Mouse (Mus musculus) MN1 (cell line): ENCODE measurements around the gene Lhfpl2.

ENCODE experiments used
- DNase-seq: peaks from one replicate; pipeline ENCODE4 v3.0.0-alpha.2; 2016; ENCODE audit warnings: low spot score

Lhfpl2 gene

DNA sequence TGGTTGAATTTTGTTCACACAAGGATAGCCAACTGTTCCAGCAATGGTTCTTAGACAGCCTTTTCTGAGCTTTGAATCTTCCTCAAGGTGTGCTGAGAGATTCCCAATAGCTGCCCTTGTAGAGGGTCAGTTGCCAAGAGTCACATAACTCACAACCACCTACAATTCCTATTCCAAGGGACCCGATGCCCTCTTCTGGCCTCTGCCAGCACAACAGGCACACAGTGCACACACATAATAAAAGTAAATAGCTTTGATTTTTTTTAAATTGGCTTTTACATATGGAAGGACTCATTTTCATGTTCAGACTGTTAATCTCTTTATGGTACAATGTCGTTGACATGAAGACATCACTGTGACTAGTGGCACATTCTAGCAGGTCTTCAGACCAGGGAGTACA, 155.1 kb downstream of the Lhfpl2 start:
- no peak for DNase-seq

DNA sequence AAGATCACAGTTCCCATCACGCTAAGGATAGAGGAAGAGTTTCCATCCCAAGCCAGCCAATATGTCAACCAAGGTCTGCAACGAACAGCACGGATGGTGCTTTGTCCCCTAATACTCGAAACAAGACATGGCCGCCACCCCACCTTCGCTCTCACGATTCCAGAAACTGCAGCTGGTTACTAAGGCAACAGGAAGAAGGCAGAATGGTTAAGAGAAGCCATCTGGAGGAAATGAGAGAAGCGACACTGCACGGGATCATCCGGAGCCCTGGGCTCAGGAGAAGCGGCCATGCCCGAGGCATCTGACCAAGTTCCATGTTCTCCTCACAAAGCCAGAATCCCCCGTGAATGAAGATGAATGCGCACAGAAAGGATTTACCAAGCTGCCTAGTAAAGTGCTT, 166.0 kb downstream of the Lhfpl2 start:
- peak; percentile 26 for DNase-seq

GRCm38 (mm10) chr13:94224717-94225705, 167.4 kb downstream of the Lhfpl2 start:
- DNase-seq, result no peak

DNA sequence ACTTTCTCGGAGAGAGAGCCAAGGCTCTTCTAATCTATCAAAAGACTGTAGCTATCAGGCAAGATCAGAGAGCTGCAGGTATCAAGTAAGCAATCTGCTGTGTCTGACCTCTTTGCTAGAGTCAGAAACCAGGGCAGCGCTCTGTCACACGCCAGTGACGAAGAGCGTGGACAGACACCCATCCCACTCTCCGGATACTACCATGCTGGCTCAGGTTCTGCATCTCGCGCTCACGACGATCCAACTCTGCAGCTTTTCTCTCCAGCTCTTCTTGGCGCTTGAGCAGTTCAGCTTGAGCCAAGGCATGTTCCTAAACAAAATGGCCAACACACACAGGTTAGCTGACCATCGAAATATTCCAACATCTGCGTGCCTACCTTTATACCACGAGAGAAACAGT, 174.3 kb downstream of the Lhfpl2 start:
- no peak for DNase-seq

- DNase-seq, result no peak
These were observed 181.9 kb downstream of the Lhfpl2 start for GRCm38 (mm10) chr13:94239488-94239887.

DNA sequence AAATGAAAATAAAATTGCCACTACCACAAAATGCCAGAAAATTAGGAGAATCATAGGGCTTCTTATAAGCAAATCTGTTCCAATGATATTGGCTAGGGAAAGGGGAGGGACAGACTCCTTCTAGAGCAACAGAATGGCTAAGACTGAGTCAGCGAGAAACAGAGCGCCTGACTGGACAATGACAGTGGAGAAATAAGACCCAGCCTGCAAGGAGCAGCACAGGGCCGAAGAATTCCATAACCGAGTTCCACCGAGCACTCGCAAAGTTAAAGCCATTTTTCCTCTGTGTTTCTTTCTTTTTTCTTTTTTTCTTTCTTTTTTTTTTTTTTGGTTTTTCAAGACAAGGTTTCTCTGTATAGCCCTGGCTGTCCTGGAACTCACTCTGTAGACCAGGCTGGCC, 182.5 kb downstream of the Lhfpl2 start:
- no peak for DNase-seq

- DNase-seq, result no peak
These were observed 183.3 kb downstream of the Lhfpl2 start for GRCm38 (mm10) chr13:94240873-94241272.

GRCm38 (mm10) chr13:94241892-94242524, 184.4 kb downstream of the Lhfpl2 start:
- no peak for DNase-seq

- DNase-seq, result no peak
These were observed 185.3 kb downstream of the Lhfpl2 start for GRCm38 (mm10) chr13:94242897-94243296.
